Mouse (Mus musculus) kidney, adult 9 months (tissue): Measurements from ENCODE around the gene Spata19.

Source experiments
- DNase-seq: peaks from one replicate; pipeline ENCODE4 v3.0.0; 2022

Spata19 gene

GRCm38 (mm10) chr9:27396500-27396899, at the start of gene Spata19:
Gene Spata19, plus strand, starts transcription at chr9:27396800.
- no peak for DNase-seq

GRCm38 (mm10) chr9:27353082-27353481, 43.5 kb upstream of the Spata19 start:
- no peak for DNase-seq

GRCm38 (mm10) chr9:27357893-27358292, 38.7 kb upstream of the Spata19 start:
- no peak for DNase-seq

- no peak for DNase-seq
Observed at GRCm38 (mm10) chr9:27367231-27367630, 29.4 kb upstream of the Spata19 start.

- no peak for DNase-seq
Observed at GRCm38 (mm10) chr9:27369108-27369507, 27.5 kb upstream of the Spata19 start.

- no peak for DNase-seq
Observed at GRCm38 (mm10) chr9:27375746-27376145, 20.9 kb upstream of the Spata19 start.

- no peak for DNase-seq
Observed at GRCm38 (mm10) chr9:27386951-27387350, 9.6 kb upstream of the Spata19 start.

- no peak for DNase-seq
Observed at GRCm38 (mm10) chr9:27401169-27401568, 4.6 kb downstream of the Spata19 start.

GRCm38 (mm10) chr9:27409733-27410132, 13.1 kb downstream of the Spata19 start:
- peak; percentile 30 for DNase-seq

- peak; percentile 37 for DNase-seq
Observed at GRCm38 (mm10) chr9:27414058-27414460, 17.5 kb downstream of the Spata19 start.

GRCm38 (mm10) chr9:27424511-27424910, 27.9 kb downstream of the Spata19 start:
- DNase-seq = no peak

GRCm38 (mm10) chr9:27428552-27428951, 32.0 kb downstream of the Spata19 start:
- DNase-seq = no peak

GRCm38 (mm10) chr9:27433301-27433700, 36.7 kb downstream of the Spata19 start:
- no peak for DNase-seq

- DNase-seq = no peak
Observed at GRCm38 (mm10) chr9:27435936-27436335, 39.3 kb downstream of the Spata19 start.

- DNase-seq = no peak
Observed at GRCm38 (mm10) chr9:27437391-27438061, 40.9 kb downstream of the Spata19 start.

GRCm38 (mm10) chr9:27449780-27450422, 53.3 kb downstream of the Spata19 start:
- DNase-seq = no peak
